Mouse (Mus musculus): Measurements from ENCODE around the gene Bmp4. TPM values are rescaled to one million over a fixed set of nuclear protein-coding genes. Genes with fewer than 3 reads are reported as not detected.
A peak's percentile ranks its signal among the peaks of the same experiment; 100 is the strongest.

Gene Bmp4
- polyA plus RNA-seq, 1 experiment from 2014 or later = 73.3 TPM

GRCm38 (mm10) chr14:46399925-46400324 is 9.5 kb upstream of the Bmp4 start:
- DNase-seq (ENCODE audit: low spot score) = no peak
- Histone ChIP-seq H3K4me1 (peaks cover 18% of the 10 kb centered on the region), H3K4me3 (no peak overlapping the region), H3K27me3 (ENCODE audit: low read depth, poor library complexity, severe bottlenecking) (peaks cover 39% of the 10 kb centered on the region), H3K9me3 (replicated peaks) (no peaks in the 10 kb centered on the region), H3K27ac (no peak overlapping the region), H3K36me3 (no peaks in the 10 kb centered on the region)
- WGBS = 67% methylated on average over 2 of the region's 2 CpGs

DNA sequence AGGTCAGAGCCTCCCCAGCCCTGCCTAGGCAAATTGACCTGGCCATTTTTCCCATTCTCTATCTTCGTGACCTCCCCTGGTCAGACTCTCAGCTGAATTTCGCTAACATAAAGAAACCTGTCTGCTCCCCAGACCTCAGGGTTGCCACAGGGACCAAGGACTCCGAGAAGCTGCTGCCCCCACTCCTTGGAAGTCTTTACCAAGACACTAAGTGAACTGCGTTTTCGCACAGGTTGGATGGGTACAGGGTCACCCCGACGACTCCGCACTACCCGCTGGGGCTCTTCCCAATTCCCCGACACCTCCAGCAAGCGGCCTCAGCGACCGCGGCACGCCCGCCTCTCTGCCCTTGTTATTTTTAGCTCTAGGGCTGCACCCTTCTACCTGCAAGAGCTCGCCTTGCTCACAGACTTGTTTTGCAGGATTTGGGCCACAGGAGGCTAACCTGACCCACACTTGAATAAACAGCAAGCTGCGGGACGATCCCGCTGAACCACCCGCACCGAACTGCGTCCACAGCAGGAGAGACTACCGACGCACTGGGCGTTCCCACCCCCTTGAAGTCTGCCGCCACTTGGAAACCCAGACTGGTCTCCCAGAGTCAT is 7.7 kb upstream of the Bmp4 start:
- DNase-seq (ENCODE audit: low spot score) = peak; percentile 58
- Histone ChIP-seq H3K4me1 (peaks cover 18% of the 10 kb centered on the region), H3K4me3 (peak overlapping the region; percentile 47), H3K36me3 (no peaks in the 10 kb centered on the region), H3K9me3 (replicated peaks) (no peaks in the 10 kb centered on the region), H3K27me3 (ENCODE audit: low read depth, poor library complexity, severe bottlenecking) (peaks cover 46% of the 10 kb centered on the region), H3K27ac (peak overlapping the region; percentile 40)
- 1% methylated on average over 27 of the region's 27 CpGs for WGBS

DNA sequence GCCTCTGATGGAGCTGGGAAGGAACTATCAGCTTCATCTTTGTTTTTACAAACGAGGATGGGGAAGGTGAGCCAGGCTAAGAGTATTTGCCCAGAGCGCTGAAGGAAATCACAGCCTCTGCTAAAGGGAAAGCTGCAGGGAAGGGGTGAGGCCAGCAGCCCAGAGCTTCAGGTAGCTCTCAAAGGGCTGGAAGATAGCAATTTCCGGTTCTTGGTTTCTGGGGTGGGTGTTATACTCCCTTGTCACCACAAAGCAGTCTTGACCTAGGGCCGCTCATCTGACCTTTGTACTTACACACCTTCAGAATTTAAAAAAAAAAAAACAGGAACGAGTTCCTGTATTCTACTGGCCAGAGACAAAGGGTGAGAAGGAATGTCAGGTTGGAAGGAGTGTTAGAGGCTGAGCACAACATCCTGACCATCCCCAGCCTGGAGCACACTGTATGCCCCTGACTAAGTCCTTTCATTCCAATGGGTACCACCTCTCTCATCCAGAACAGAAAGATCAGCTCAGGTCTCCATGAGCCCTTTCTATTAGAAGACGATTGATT is 1.2 kb upstream of the Bmp4 start:
- DNase-seq (ENCODE audit: low spot score) = no peak
- H3K4me3 ChIP-seq = no peak overlapping the region
- H3K9me3 ChIP-seq (replicated peaks) = no peaks in the 10 kb centered on the region
- H3K27me3 ChIP-seq (ENCODE audit: low read depth, poor library complexity, severe bottlenecking) = peaks cover 33% of the 10 kb centered on the region
- 26% methylated on average over 6 of the region's 6 CpGs for WGBS
- H3K36me3 ChIP-seq = no peaks in the 10 kb centered on the region
- H3K27ac ChIP-seq = no peak overlapping the region
- peaks cover 47% of the 10 kb centered on the region for H3K4me1 ChIP-seq

GRCm38 (mm10) chr14:46389438-46390248 is 826 bp downstream of the Bmp4 start:
- DNase-seq (ENCODE audit: low spot score) = peak; percentile 49
- Histone ChIP-seq H3K36me3 (no peaks in the 10 kb centered on the region), H3K4me3 (peak overlapping the region; percentile 64), H3K27me3 (ENCODE audit: low read depth, poor library complexity, severe bottlenecking) (peaks cover 24% of the 10 kb centered on the region), H3K27ac (peak overlapping the region; percentile 91), H3K9me3 (replicated peaks) (no peaks in the 10 kb centered on the region), H3K4me1 (peaks cover 68% of the 10 kb centered on the region)
- 2% methylated on average over 24 of the region's 24 CpGs for WGBS

DNA sequence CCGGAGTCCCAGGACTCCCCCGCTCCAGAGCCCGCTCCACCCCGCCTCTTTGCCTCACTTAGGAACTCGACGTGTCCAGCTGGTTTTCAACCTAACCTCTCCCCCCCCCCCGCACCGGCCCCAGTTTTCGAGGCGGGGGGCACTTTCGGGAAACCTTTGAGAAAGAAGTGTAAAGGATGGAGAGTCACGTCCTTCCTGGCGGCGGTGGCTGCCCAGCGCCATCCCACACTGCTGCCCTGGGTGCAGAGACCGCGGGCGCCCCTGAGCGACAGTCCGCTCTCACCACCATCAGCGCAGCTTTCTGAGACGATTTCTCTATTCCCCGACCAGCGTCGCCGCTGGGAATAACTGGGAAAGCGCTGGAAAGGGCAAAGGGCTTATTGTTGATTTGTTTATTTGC is 1.8 kb downstream of the Bmp4 start:
- Histone ChIP-seq H3K4me1 (peaks cover 78% of the 10 kb centered on the region), H3K36me3 (peaks cover 9% of the 10 kb centered on the region), H3K4me3 (peak overlapping the region; percentile 64), H3K27ac (peak overlapping the region; percentile 91), H3K9me3 (replicated peaks) (no peaks in the 10 kb centered on the region), H3K27me3 (ENCODE audit: low read depth, poor library complexity, severe bottlenecking) (peaks cover 18% of the 10 kb centered on the region)
- DNase-seq (ENCODE audit: low spot score) = peak; percentile 79
- 1% methylated on average over 27 of the region's 27 CpGs for WGBS

DNA sequence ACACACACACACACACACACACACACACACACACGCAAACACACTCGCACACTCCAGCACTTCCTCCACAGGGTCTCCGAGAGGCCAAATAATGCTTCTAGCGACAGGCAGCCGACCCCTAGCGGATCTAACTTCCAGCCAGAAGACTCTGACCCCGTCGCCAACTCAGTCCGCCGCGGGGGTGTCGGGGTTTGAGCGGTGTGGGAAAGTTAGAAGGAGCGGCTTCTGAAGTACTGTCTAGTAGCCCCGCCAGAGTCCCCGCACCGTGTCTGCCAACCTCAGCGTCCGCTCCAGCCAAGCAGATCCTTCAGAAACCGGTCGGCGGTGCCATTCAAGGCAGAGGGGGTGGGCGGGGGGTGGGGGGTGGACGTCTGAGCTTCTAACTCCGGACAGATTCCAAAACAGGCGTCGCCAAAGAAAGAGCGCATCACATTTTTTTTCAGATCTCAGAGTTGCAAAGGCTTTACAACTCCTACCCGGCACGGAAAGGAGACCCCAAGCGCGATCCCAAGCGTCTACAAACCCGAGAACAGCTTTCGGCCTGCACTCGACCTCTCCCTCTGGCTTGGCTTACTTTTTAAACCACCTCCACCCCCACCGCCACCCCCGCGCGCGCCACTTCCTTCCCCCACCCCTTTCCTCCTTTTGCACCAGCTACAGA is 2.5 kb downstream of the Bmp4 start:
- Histone ChIP-seq H3K9me3 (replicated peaks) (no peaks in the 10 kb centered on the region), H3K36me3 (peaks cover 14% of the 10 kb centered on the region), H3K4me1 (peaks cover 78% of the 10 kb centered on the region), H3K27ac (peak overlapping the region; percentile 91), H3K4me3 (peak overlapping the region; percentile 64), H3K27me3 (ENCODE audit: low read depth, poor library complexity, severe bottlenecking) (peaks cover 20% of the 10 kb centered on the region)
- under 1% methylated on average over 41 of the region's 41 CpGs for WGBS
- DNase-seq (ENCODE audit: low spot score) = peak; percentile 79

DNA sequence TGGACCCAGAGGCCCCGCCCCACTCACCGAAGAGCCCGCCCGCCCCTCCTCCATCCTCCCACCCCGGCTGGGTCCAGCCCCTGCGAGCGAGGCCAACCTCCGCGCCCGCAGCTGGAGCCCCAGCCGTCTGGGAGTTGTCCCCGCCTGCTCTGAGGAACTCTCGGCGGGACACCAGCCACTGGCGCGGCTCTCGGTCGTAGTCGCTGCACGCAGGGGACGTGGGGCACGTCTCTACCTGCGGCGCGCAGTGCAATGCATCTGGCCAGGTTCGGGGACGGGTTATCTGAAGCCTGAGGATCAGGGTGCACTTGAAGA is 3.2 kb downstream of the Bmp4 start:
- Histone ChIP-seq H3K4me3 (peak overlapping the region; percentile 64), H3K4me1 (peaks cover 76% of the 10 kb centered on the region), H3K36me3 (peaks cover 21% of the 10 kb centered on the region), H3K27ac (peak overlapping the region; percentile 91), H3K27me3 (ENCODE audit: low read depth, poor library complexity, severe bottlenecking) (peaks cover 26% of the 10 kb centered on the region), H3K9me3 (replicated peaks) (no peaks in the 10 kb centered on the region)
- WGBS = 0% methylated on average over 27 of the region's 27 CpGs
- peak; percentile 94 for DNase-seq (ENCODE audit: low spot score)

DNA sequence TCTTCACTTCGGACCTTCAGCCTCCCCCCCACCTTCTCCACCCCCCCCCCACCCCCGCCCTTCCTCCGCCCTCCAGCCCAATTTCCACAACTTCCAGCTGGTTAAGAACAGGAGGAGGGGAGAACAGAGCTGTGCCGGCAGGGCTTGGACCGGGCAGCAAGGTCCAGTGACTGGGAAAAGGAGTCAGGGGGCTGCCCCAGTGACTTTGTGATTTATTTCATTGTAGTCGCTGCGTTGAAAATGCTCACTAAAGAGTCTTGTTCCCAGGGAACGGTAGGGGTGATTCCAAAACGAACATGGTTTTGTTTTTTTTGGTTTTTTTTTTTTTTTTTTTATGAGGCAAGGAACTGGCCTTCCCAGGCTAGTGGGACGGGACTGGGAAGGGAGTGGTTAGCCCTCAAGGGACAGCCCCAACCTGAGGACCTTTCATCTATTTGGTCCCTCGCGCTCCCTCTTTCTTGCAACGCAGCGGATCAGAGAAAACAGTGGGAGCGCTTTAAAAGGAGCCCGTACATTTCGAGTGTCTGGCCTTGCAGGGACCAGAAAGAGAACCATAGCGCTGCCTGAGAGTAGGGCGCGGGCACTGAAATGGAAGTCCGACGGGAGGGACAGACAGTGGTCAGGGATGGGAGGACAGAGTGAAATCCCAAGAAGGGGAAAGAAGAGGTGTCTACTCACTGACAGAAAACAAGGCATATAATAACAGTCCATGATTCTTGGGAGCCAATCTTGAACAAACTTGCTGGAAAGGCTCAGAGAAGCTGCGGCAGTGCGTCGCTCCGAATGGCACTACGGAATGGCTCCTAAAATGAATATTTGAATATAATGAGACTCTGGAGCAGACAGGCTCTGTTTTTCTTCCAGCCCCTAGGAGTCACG is 3.8 kb downstream of the Bmp4 start:
- no peaks in the 10 kb centered on the region for H3K9me3 ChIP-seq (replicated peaks)
- WGBS = under 1% methylated on average over 28 of the region's 28 CpGs
- peaks cover 76% of the 10 kb centered on the region for H3K4me1 ChIP-seq
- H3K4me3 ChIP-seq = peak overlapping the region; percentile 64
- peak overlapping the region; percentile 91 for H3K27ac ChIP-seq
- H3K36me3 ChIP-seq = peaks cover 27% of the 10 kb centered on the region
- H3K27me3 ChIP-seq (ENCODE audit: low read depth, poor library complexity, severe bottlenecking) = peaks cover 32% of the 10 kb centered on the region
- DNase-seq (ENCODE audit: low spot score) = no peak

DNA sequence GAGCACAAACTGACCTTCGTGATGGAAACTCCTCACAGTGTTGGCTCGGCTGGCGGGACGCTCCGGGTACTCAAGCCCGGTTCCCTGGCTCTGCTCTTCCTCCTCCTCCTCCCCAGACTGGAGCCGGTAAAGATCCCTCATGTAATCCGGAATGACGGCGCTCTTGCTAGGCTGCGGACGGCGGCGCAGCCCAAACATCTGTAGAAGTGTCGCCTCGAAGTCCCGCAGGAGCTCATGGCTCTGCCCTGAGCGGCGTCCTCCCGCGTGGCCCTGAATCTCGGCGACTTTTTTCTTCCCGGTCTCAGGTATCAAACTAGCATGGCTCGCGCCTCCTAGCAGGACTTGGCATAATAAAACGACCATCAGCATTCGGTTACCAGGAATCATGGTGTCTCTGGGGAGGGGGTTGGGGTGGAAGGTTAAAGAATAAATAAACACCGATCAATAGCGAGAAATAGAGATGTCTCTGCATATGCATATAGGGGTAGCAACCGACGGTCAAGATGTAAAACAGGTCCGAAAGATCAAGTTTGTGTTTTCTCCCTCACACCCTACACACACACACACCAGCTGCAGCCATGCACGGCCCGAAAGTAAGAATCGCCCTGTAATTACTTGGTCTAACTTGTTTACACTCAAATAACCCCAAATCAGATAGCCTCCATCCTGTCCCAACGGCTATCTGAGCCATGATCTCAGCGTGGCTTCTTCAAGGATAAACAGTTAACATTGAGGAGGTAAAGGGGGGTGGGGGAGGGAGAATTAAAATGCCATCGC is 4.6 kb downstream of the Bmp4 start:
- H3K27me3 ChIP-seq (ENCODE audit: low read depth, poor library complexity, severe bottlenecking) = peaks cover 38% of the 10 kb centered on the region
- H3K36me3 ChIP-seq = peaks cover 32% of the 10 kb centered on the region
- no peak for DNase-seq (ENCODE audit: low spot score)
- under 1% methylated on average over 39 of the region's 39 CpGs for WGBS
- H3K9me3 ChIP-seq (replicated peaks) = no peaks in the 10 kb centered on the region
- H3K4me3 ChIP-seq = peak overlapping the region; percentile 64
- H3K4me1 ChIP-seq = peaks cover 76% of the 10 kb centered on the region
- H3K27ac ChIP-seq = peak overlapping the region; percentile 91

DNA sequence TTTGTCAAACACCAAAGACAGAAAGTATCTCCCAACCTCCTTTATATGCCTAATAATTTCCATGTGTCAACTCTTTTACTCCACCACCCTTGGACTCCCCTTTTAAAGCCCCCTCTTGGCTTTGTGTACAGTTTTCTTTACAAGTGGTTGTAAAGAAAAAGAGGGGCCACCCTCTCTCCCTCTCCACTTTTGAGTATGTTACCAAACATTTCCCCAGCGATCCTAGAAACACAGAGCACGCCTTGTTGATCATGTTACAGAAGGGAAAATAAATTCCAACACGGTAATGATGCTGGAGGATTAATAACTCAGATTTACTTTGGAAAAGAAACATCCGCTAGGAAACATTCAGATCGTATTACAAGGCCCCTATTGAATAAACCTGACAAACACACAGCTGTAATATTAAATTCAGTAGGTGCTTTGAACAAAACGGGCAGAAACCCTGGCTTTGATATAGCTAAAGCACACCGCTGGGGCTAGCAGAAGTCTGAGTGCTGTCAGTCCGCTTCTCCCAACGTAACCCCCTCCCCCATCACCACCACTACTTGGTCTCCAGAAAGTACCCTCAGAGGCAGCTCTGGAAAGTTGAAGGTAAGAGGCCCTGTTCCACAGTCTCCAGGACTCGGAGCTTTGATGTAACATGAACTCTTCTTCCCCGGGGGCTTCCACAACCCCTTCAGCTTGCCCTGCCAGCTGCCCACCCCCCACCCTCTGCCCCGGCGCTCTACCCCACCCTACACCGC is 5.3 kb downstream of the Bmp4 start:
- H3K4me3 ChIP-seq = peak overlapping the region; percentile 64
- WGBS = 6% methylated on average over 14 of the region's 14 CpGs
- H3K9me3 ChIP-seq (replicated peaks) = no peaks in the 10 kb centered on the region
- H3K36me3 ChIP-seq = peaks cover 32% of the 10 kb centered on the region
- DNase-seq (ENCODE audit: low spot score) = no peak
- peaks cover 41% of the 10 kb centered on the region for H3K27me3 ChIP-seq (ENCODE audit: low read depth, poor library complexity, severe bottlenecking)
- H3K4me1 ChIP-seq = peaks cover 76% of the 10 kb centered on the region
- peak overlapping the region; percentile 91 for H3K27ac ChIP-seq

DNA sequence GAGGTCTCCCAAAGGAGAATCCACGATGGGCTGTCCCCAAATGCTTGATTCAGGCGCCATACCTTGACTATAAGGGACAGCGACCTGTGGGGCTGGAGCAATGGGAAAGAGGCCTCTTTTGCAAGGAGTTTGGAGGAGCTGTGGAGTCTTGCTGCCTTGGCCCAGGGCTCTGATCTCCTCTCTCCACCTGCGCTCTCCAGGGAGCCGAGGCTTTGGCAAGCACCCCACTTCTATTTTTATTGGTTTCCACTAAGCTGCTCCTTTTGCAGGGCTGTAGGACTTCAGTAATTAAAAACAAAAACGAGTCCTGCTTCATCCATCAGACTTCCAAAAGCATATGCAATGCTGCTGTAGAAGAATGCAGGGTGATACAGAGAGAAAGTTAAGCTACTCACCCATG is 9.0 kb downstream of the Bmp4 start:
- Histone ChIP-seq H3K36me3 (peaks cover 32% of the 10 kb centered on the region), H3K27me3 (ENCODE audit: low read depth, poor library complexity, severe bottlenecking) (peaks cover 38% of the 10 kb centered on the region; the same call in 1 of the 2 replicates), H3K4me1 (peaks cover 58% of the 10 kb centered on the region), H3K4me3 (no peak overlapping the region), H3K9me3 (replicated peaks) (no peaks in the 10 kb centered on the region), H3K27ac (no peak overlapping the region)
- WGBS = 39% methylated on average over 6 of the region's 6 CpGs
- DNase-seq (ENCODE audit: low spot score) = no peak

Data from limb, embryonic 10.5 days (tissue).